Mouse (Mus musculus) cerebellum, adult 2 months (tissue): ENCODE measurements around the gene Trim46.

ENCODE experiments used
- CTCF ChIP-seq: fragments of 200-500 bp; IDR thresholded peaks from 2 replicates; pipeline ENCODE4 v1.5.1; 2011; ENCODE audit warnings: low read depth, mild to moderate bottlenecking, control low read depth, low read length, moderate library complexity, borderline replicate concordance; ENCODE audit not compliant: insufficient read depth
- POLR2A ChIP-seq: fragments of 200-500 bp; IDR thresholded peaks from 2 replicates; pipeline ENCODE4 v1.6.1; 2011; ENCODE audit warnings: low read length, control low read depth, borderline replicate concordance; ENCODE audit not compliant: insufficient read depth

- TF ChIP-seq CTCF = no peak
- TF ChIP-seq POLR2A = no peak
Measured at GRCm38 (mm10) chr3:89256177-89256576, 10.1 kb upstream of the Trim46 start.
